Mouse (Mus musculus): ENCODE measurements at regions not wholly inside any gene's neighbourhood (a gene's known extent, or its start where the extent isn't known, plus 50 kb on each side); places are given as distances from the start of the nearest gene placed in this dataset.

GRCm38 (mm10) chr11:112524983-112525382 is 257.0 kb upstream of the Sox9 start:
- H3K9ac ChIP-seq (ENCODE audit: low read depth, low read length, severe bottlenecking): no peak overlapping the region
- ATAC-seq (ENCODE audit: low FRiP score, low read depth) (no peak), DNase-seq (ENCODE audit: low spot score) (no peak)
- no peak overlapping the region for H3K4me3 ChIP-seq (replicated peaks; ENCODE audit: low read length)
- H3K36me3 ChIP-seq (ENCODE audit: control insufficient read depth, insufficient read depth, low read length): no peaks in the 10 kb centered on the region
- H3K9me3 ChIP-seq (ENCODE audit: control insufficient read depth, low read length): peaks cover 6% of the 10 kb centered on the region; the same call in 1 of the 2 replicates
- no peak overlapping the region for H3K4me2 ChIP-seq (replicated peaks; ENCODE audit: low read depth, low read length, severe bottlenecking)
- WGBS: 95% methylated on average over 3 of the region's 3 CpGs
- no peak for TF ChIP-seq POLR2A (IDR thresholded peaks at IDR 0.05; ENCODE audit: borderline replicate concordance, extremely low read depth, insufficient read depth, insufficient read length)
- 0 out of 2 replicates have a peak, but pooled peaks cover 3% of the 10 kb centered on the region for H3K4me1 ChIP-seq (ENCODE audit: control insufficient read depth, insufficient read depth, low read length)
- H3K27me3 ChIP-seq (ENCODE audit: control insufficient read depth, insufficient read depth, low read length): no peaks in the 10 kb centered on the region
- H3K27ac ChIP-seq (replicated peaks; ENCODE audit: low read depth, low read length): no peak overlapping the region

- Histone ChIP-seq H3K9ac (ENCODE audit: low read depth, low read length, severe bottlenecking) (no peak overlapping the region), H3K27me3 (ENCODE audit: control insufficient read depth, insufficient read depth, low read length) (no peaks in the 10 kb centered on the region), H3K4me3 (replicated peaks; ENCODE audit: low read length) (no peak overlapping the region), H3K9me3 (ENCODE audit: control insufficient read depth, low read length) (no peaks in the 10 kb centered on the region), H3K4me1 (ENCODE audit: control insufficient read depth, insufficient read depth, low read length) (peaks cover 22% of the 10 kb centered on the region), H3K36me3 (ENCODE audit: control insufficient read depth, insufficient read depth, low read length) (no peaks in the 10 kb centered on the region), H3K4me2 (replicated peaks; ENCODE audit: low read depth, low read length, severe bottlenecking) (no peak overlapping the region), H3K27ac (replicated peaks; ENCODE audit: low read depth, low read length) (no peak overlapping the region)
- DNase-seq (ENCODE audit: low spot score): no peak
- ATAC-seq (ENCODE audit: low FRiP score, low read depth): no peak
- 35% methylated on average over 6 of the region's 6 CpGs for WGBS
- no peak for TF ChIP-seq POLR2A (IDR thresholded peaks at IDR 0.05; ENCODE audit: borderline replicate concordance, extremely low read depth, insufficient read depth, insufficient read length)
Observed at GRCm38 (mm10) chr11:112542573-112542972, 239.5 kb upstream of the Sox9 start.

GRCm38 (mm10) chr11:112543473-112543872 is 238.6 kb upstream of the Sox9 start:
- no peak overlapping the region for H3K4me2 ChIP-seq (replicated peaks; ENCODE audit: low read depth, low read length, severe bottlenecking)
- no peaks in the 10 kb centered on the region for H3K27me3 ChIP-seq (ENCODE audit: control insufficient read depth, insufficient read depth, low read length)
- no peak overlapping the region for H3K4me3 ChIP-seq (replicated peaks; ENCODE audit: low read length)
- no peak overlapping the region for H3K27ac ChIP-seq (replicated peaks; ENCODE audit: low read depth, low read length)
- H3K4me1 ChIP-seq (ENCODE audit: control insufficient read depth, insufficient read depth, low read length): peaks cover 22% of the 10 kb centered on the region
- 40% methylated on average over 6 of the region's 6 CpGs for WGBS
- ATAC-seq (ENCODE audit: low FRiP score, low read depth) (peak; percentile 82), DNase-seq (ENCODE audit: low spot score) (peak; percentile 71)
- no peak overlapping the region for H3K9ac ChIP-seq (ENCODE audit: low read depth, low read length, severe bottlenecking)
- H3K9me3 ChIP-seq (ENCODE audit: control insufficient read depth, low read length): no peaks in the 10 kb centered on the region
- H3K36me3 ChIP-seq (ENCODE audit: control insufficient read depth, insufficient read depth, low read length): no peaks in the 10 kb centered on the region
- TF ChIP-seq POLR2A (IDR thresholded peaks at IDR 0.05; ENCODE audit: borderline replicate concordance, extremely low read depth, insufficient read depth, insufficient read length): no peak

- WGBS: 61% methylated on average over 7 of the region's 7 CpGs
- Histone ChIP-seq H3K9me3 (ENCODE audit: control insufficient read depth, low read length) (no peaks in the 10 kb centered on the region), H3K27me3 (ENCODE audit: control insufficient read depth, insufficient read depth, low read length) (no peaks in the 10 kb centered on the region), H3K4me1 (ENCODE audit: control insufficient read depth, insufficient read depth, low read length) (peaks cover 22% of the 10 kb centered on the region), H3K9ac (ENCODE audit: low read depth, low read length, severe bottlenecking) (no peak overlapping the region), H3K4me3 (replicated peaks; ENCODE audit: low read length) (no peak overlapping the region), H3K36me3 (ENCODE audit: control insufficient read depth, insufficient read depth, low read length) (no peaks in the 10 kb centered on the region), H3K27ac (replicated peaks; ENCODE audit: low read depth, low read length) (no peak overlapping the region), H3K4me2 (replicated peaks; ENCODE audit: low read depth, low read length, severe bottlenecking) (no peak overlapping the region)
- no peak for TF ChIP-seq POLR2A (IDR thresholded peaks at IDR 0.05; ENCODE audit: borderline replicate concordance, extremely low read depth, insufficient read depth, insufficient read length)
- ATAC-seq (ENCODE audit: low FRiP score, low read depth) (no peak), DNase-seq (ENCODE audit: low spot score) (no peak)
Observed at GRCm38 (mm10) chr11:112545231-112546010, 236.6 kb upstream of the Sox9 start.

GRCm38 (mm10) chr11:112546162-112546561 is 235.9 kb upstream of the Sox9 start:
- Histone ChIP-seq H3K9ac (ENCODE audit: low read depth, low read length, severe bottlenecking) (no peak overlapping the region), H3K4me3 (replicated peaks; ENCODE audit: low read length) (no peak overlapping the region), H3K27ac (replicated peaks; ENCODE audit: low read depth, low read length) (no peak overlapping the region), H3K9me3 (ENCODE audit: control insufficient read depth, low read length) (no peaks in the 10 kb centered on the region), H3K27me3 (ENCODE audit: control insufficient read depth, insufficient read depth, low read length) (no peaks in the 10 kb centered on the region), H3K4me2 (replicated peaks; ENCODE audit: low read depth, low read length, severe bottlenecking) (no peak overlapping the region), H3K36me3 (ENCODE audit: control insufficient read depth, insufficient read depth, low read length) (no peaks in the 10 kb centered on the region), H3K4me1 (ENCODE audit: control insufficient read depth, insufficient read depth, low read length) (peaks cover 22% of the 10 kb centered on the region)
- DNase-seq (ENCODE audit: low spot score) (no peak), ATAC-seq (ENCODE audit: low FRiP score, low read depth) (peak; percentile 37; the same call in 1 of the 2 replicates)
- WGBS: 25% methylated on average over 5 of the region's 5 CpGs
- TF ChIP-seq POLR2A (IDR thresholded peaks at IDR 0.05; ENCODE audit: borderline replicate concordance, extremely low read depth, insufficient read depth, insufficient read length): no peak

Data from limb, embryonic 14.5 days (tissue).